Mouse (Mus musculus): ENCODE measurements around the gene Dlg4. TPM values are rescaled to one million over a fixed set of nuclear protein-coding genes. Genes with fewer than 3 reads are reported as not detected.
"Not testable (repeated sequence)": the region's sequence is repeated elsewhere in the genome, so short reads cannot be mapped to it uniquely, and the experiment has no call there.

The Dlg4 gene
- total RNA-seq, 2 experiments from 2014 or later = 818 to 875 TPM

- intact Hi-C loops (cut with DNase I) = loop anchor here (2.0 kb wide), 1 partner anchor 13 kb away; the partner anchor contains the start of gene Dvl2
- no peak for TF ChIP-seq CTCF (IDR thresholded peaks at IDR 0.05)
- H3K4me3 ChIP-seq = no peak overlapping the region
- DNase-seq (ENCODE audit: extremely low spot score in 1 of 2, low spot score in 2 of 2) = no peak
- H3K27ac ChIP-seq = no peak overlapping the region
These were observed 2.7 kb upstream of the Dlg4 start for GRCm38 (mm10) chr11:70014051-70014450.

GRCm38 (mm10) chr11:70014880-70015558 is 1.7 kb upstream of the Dlg4 start, which contains the start of gene Acadvl:
Acadvl (minus strand) TSS chr11:70015411.
- peak; percentile 85 to 86 for DNase-seq (ENCODE audit: extremely low spot score in 1 of 2, low spot score in 2 of 2)
- intact Hi-C loops (cut with DNase I) = loop anchor here (2.0 kb wide), 1 partner anchor 14 kb away; the partner anchor contains the start of gene Dvl2
- peak within 1 kb of the TSS; percentile 88 for H3K27ac ChIP-seq
- peak within 1 kb of the TSS; percentile 77 for H3K4me3 ChIP-seq
- TF ChIP-seq CTCF (IDR thresholded peaks at IDR 0.05) = peak; percentile 44

- H3K27ac ChIP-seq = no peak overlapping the region
- intact Hi-C loops (cut with DNase I) = loop anchor here (2.0 kb wide), 1 partner anchor 15 kb away; the partner anchor contains the start of gene Dvl2
- DNase-seq (ENCODE audit: extremely low spot score in 1 of 2, low spot score in 2 of 2) = no peak
- H3K4me3 ChIP-seq = peak overlapping the region; percentile 77; the same call in 1 of the 2 replicates
- no peak for TF ChIP-seq CTCF (IDR thresholded peaks at IDR 0.05)
These were observed 1.1 kb upstream of the Dlg4 start for GRCm38 (mm10) chr11:70015677-70016076.

- H3K27ac ChIP-seq; intact Hi-C loops (cut with DNase I); H3K4me3 ChIP-seq; DNase-seq (ENCODE audit: extremely low spot score in 1 of 2, low spot score in 2 of 2): not testable (repeated sequence)
These were observed 565 bp upstream of the Dlg4 start for GRCm38 (mm10) chr11:70016177-70016576.

GRCm38 (mm10) chr11:70017199-70017767 is 541 bp downstream of the Dlg4 start:
- no peak for DNase-seq (ENCODE audit: extremely low spot score in 1 of 2, low spot score in 2 of 2)
- Histone ChIP-seq H3K4me3 (no peak overlapping the region), H3K27ac (peak overlapping the region; percentile 93; the same call in 1 of the 2 replicates)
- no peak for TF ChIP-seq CTCF (IDR thresholded peaks at IDR 0.05)
- intact Hi-C loops (cut with DNase I) = no loop called here

GRCm38 (mm10) chr11:70018131-70018990 is 1.6 kb downstream of the Dlg4 start:
- TF ChIP-seq CTCF (IDR thresholded peaks at IDR 0.05) = no peak
- peak overlapping the region; percentile 74 for H3K4me3 ChIP-seq
- intact Hi-C loops (cut with DNase I) = no loop called here
- peak overlapping the region; percentile 93 for H3K27ac ChIP-seq
- DNase-seq (ENCODE audit: extremely low spot score in 1 of 2, low spot score in 2 of 2) = peak; percentile 72 to 75

- intact Hi-C loops (cut with DNase I) = no loop called here
- TF ChIP-seq CTCF (IDR thresholded peaks at IDR 0.05) = no peak
- peak overlapping the region; percentile 74 for H3K4me3 ChIP-seq
- DNase-seq (ENCODE audit: extremely low spot score in 1 of 2, low spot score in 2 of 2) = no peak
- peak overlapping the region; percentile 93 for H3K27ac ChIP-seq
These were observed 2.8 kb downstream of the Dlg4 start for GRCm38 (mm10) chr11:70019495-70020021.

- peak overlapping the region; percentile 74 for H3K4me3 ChIP-seq
- DNase-seq (ENCODE audit: extremely low spot score in 1 of 2, low spot score in 2 of 2) = no peak
- H3K27ac ChIP-seq = peak overlapping the region; percentile 93
- intact Hi-C loops (cut with DNase I) = no loop called here
- TF ChIP-seq CTCF (IDR thresholded peaks at IDR 0.05) = no peak
These were observed 3.4 kb downstream of the Dlg4 start for GRCm38 (mm10) chr11:70020022-70020631.

- intact Hi-C loops (cut with DNase I) = no loop called here
- Histone ChIP-seq H3K4me3 (peak overlapping the region; percentile 74), H3K27ac (peak overlapping the region; percentile 79)
- peak; percentile 64 to 67 for DNase-seq (ENCODE audit: extremely low spot score in 1 of 2, low spot score in 2 of 2)
- peak; percentile 61 for TF ChIP-seq CTCF (IDR thresholded peaks at IDR 0.05)
These were observed 4.1 kb downstream of the Dlg4 start for GRCm38 (mm10) chr11:70020731-70021263.

GRCm38 (mm10) chr11:70021264-70022132 is 4.8 kb downstream of the Dlg4 start:
- no peak; the same call in 1 of the 2 replicates for TF ChIP-seq CTCF (IDR thresholded peaks at IDR 0.05)
- peak; percentile 92 to 94 for DNase-seq (ENCODE audit: extremely low spot score in 1 of 2, low spot score in 2 of 2)
- intact Hi-C loops (cut with DNase I) = no loop called here
- Histone ChIP-seq H3K27ac (peak overlapping the region; percentile 79), H3K4me3 (peak overlapping the region; percentile 74)
